Mouse (Mus musculus) left cerebral cortex, postnatal 25 days (tissue): ENCODE measurements at regions not wholly inside any gene's neighbourhood (a gene's known extent, or its start where the extent isn't known, plus 50 kb on each side); places are given as distances from the start of the nearest gene placed in this dataset.

ENCODE experiments used
- DNase-seq, 2 experiments: peaks; one replicate each; pipeline ENCODE4 v3.0.0; 2022; ENCODE audit warnings: low spot score in 2 of 2, mixed read lengths in 1 of 2
- intact Hi-C: fragments of 180-260 bp; cut with DNase I; formaldehyde crosslinking; loops from one replicate; pipeline ENCODE4 v1.15.1; 2025

- DNase-seq = no peak
- intact Hi-C loops = no loop called here
Observed at GRCm38 (mm10) chr1:90710566-90710965, 107.8 kb downstream of the Cops8 start.

GRCm38 (mm10) chr1:90711103-90711502, 108.3 kb downstream of the Cops8 start:
- no peak for DNase-seq
- intact Hi-C loops = no loop called here
